Mouse (Mus musculus) kidney, adult 2 months (tissue): Measurements from ENCODE around the gene Elavl2.

Experiments
- CTCF ChIP-seq: fragments of 200-500 bp; conservative IDR thresholded peaks from 2 replicates; pipeline ENCODE4 v1.5.1; 2011; ENCODE audit warnings: low read depth, mild to moderate bottlenecking, control low read depth, low read length, moderate library complexity, mixed read lengths; ENCODE audit not compliant: insufficient read depth, insufficient read length
- POLR2A ChIP-seq: fragments of 200-500 bp; IDR thresholded peaks from one replicate; pipeline ENCODE4 v1.6.1; 2011; ENCODE audit warnings: low read depth, low read length, control low read depth

GRCm38 (mm10) chr4:91380341-91381117, 20.1 kb downstream of the Elavl2 start:
- no peak for TF ChIP-seq POLR2A
- no peak for TF ChIP-seq CTCF
